Mouse (Mus musculus): ENCODE data around the gene Tjp2.

DNA sequence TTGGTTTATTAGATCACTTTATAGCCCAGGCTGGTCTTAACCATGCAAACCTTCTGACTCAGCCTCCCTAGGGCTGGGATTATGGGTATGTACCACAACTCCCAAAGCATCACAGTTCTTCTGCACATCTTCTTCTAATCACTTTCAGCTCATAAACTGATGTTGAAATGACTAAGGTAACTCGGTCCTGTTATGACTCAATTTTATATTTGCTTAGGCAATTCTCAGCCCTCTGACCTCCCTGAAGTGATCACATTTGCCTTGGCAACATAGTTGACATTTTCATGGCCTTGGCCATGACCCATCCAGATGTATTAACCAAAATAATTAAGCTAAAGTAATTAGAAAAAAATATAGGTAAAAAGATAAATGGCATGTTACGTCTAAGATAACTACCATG lies 134.5 kb downstream of the Tjp2 start:
- TF ChIP-seq CTCF (IDR thresholded peaks at IDR 0.05; ENCODE audit: low read depth) (no peak), EP300 (IDR thresholded peaks at IDR 0.05; ENCODE audit: low read depth) (no peak)

Data from heart, postnatal 0 days (tissue).